Mouse (Mus musculus): ENCODE measurements at regions not wholly inside any gene's neighbourhood (a gene's known extent, or its start where the extent isn't known, plus 50 kb on each side); places are given as distances from the start of the nearest gene placed in this dataset.

DNA sequence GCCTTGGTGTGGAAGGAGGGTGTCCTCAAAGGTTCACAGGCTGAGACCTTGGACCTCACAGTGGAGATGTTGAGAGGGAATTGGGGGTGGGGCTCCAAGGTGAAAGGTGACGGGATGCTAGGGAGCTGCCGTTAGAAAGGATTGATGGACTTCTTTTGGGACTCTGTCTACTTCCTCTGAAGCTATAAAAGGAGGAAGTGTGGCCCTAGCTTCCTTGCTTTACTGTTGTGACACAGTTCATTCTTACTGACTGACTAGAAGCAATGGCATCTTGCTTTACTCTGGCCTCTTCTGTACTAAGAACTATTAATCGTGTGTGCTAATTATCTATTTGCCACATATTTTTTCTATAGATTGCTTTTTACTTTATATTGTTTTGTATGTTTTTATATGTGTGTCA, 315.8 kb downstream of the Setd4 start:
- peaks cover 3% of the 10 kb centered on the region for H3K4me1 ChIP-seq (ENCODE audit: control insufficient read depth, insufficient read depth, low read length)
- no peak overlapping the region for H3K27ac ChIP-seq (ENCODE audit: control insufficient read depth, insufficient read depth, low read depth, low read length)
- no peaks in the 10 kb centered on the region for H3K36me3 ChIP-seq (ENCODE audit: control insufficient read depth, insufficient read depth, low read length)
- no peaks in the 10 kb centered on the region for H3K27me3 ChIP-seq (ENCODE audit: control insufficient read depth, insufficient read depth, low read length)
- TF ChIP-seq POLR2A (IDR thresholded peaks at IDR 0.05; ENCODE audit: control insufficient read depth, low read depth, low read length) = no peak
- no peak for TF ChIP-seq CTCF (IDR thresholded peaks at IDR 0.05; ENCODE audit: control insufficient read depth, insufficient read depth, insufficient replicate concordance, low read depth, low read length)
- H3K4me3 ChIP-seq (ENCODE audit: control insufficient read depth, low read depth, low read length) = no peak overlapping the region

DNA sequence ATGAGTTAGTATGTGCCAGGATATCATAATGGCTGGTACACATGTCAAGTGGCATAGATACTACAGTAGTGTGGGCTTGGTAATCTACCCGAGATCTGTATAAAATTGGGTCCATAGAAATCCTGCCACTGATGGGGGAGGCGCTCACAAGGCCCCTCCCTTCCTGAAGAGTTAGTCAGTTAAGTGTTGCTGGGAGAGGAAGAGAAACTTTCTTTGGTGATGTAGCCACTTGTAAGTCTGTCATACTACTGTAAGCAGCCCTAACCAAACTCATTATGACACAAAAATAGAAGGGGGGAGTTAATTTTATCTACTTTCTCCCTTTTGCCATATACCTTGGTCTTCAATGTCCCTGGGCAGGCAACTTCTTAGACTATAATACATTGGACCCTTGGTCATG, 316.3 kb downstream of the Setd4 start:
- Histone ChIP-seq H3K4me1 (ENCODE audit: control insufficient read depth, insufficient read depth, low read length) (no peaks in the 10 kb centered on the region), H3K4me3 (ENCODE audit: control insufficient read depth, low read depth, low read length) (no peak overlapping the region), H3K27me3 (ENCODE audit: control insufficient read depth, insufficient read depth, low read length) (no peaks in the 10 kb centered on the region), H3K27ac (ENCODE audit: control insufficient read depth, insufficient read depth, low read depth, low read length) (no peak overlapping the region), H3K36me3 (ENCODE audit: control insufficient read depth, insufficient read depth, low read length) (no peaks in the 10 kb centered on the region)
- TF ChIP-seq POLR2A (IDR thresholded peaks at IDR 0.05; ENCODE audit: control insufficient read depth, low read depth, low read length) (no peak), CTCF (IDR thresholded peaks at IDR 0.05; ENCODE audit: control insufficient read depth, insufficient read depth, insufficient replicate concordance, low read depth, low read length) (no peak)

- no peak overlapping the region for H3K27ac ChIP-seq (ENCODE audit: control insufficient read depth, insufficient read depth, low read depth, low read length)
- no peaks in the 10 kb centered on the region for H3K4me1 ChIP-seq (ENCODE audit: control insufficient read depth, insufficient read depth, low read length)
- no peaks in the 10 kb centered on the region for H3K27me3 ChIP-seq (ENCODE audit: control insufficient read depth, insufficient read depth, low read length)
- H3K36me3 ChIP-seq (ENCODE audit: control insufficient read depth, insufficient read depth, low read length) = no peaks in the 10 kb centered on the region
- no peak for TF ChIP-seq CTCF (IDR thresholded peaks at IDR 0.05; ENCODE audit: control insufficient read depth, insufficient read depth, insufficient replicate concordance, low read depth, low read length)
- TF ChIP-seq POLR2A (IDR thresholded peaks at IDR 0.05; ENCODE audit: control insufficient read depth, low read depth, low read length) = no peak
- no peak overlapping the region for H3K4me3 ChIP-seq (ENCODE audit: control insufficient read depth, low read depth, low read length)
Measured at GRCm38 (mm10) chr16:93286816-93287215, 317.0 kb downstream of the Setd4 start.

- no peak overlapping the region for H3K4me3 ChIP-seq (ENCODE audit: control insufficient read depth, low read depth, low read length)
- H3K36me3 ChIP-seq (ENCODE audit: control insufficient read depth, insufficient read depth, low read length) = no peaks in the 10 kb centered on the region
- no peaks in the 10 kb centered on the region for H3K4me1 ChIP-seq (ENCODE audit: control insufficient read depth, insufficient read depth, low read length)
- TF ChIP-seq CTCF (IDR thresholded peaks at IDR 0.05; ENCODE audit: control insufficient read depth, insufficient read depth, insufficient replicate concordance, low read depth, low read length) (no peak), POLR2A (IDR thresholded peaks at IDR 0.05; ENCODE audit: control insufficient read depth, low read depth, low read length) (no peak)
- H3K27me3 ChIP-seq (ENCODE audit: control insufficient read depth, insufficient read depth, low read length) = no peaks in the 10 kb centered on the region
- H3K27ac ChIP-seq (ENCODE audit: control insufficient read depth, insufficient read depth, low read depth, low read length) = no peak overlapping the region
Measured at GRCm38 (mm10) chr16:93285191-93285590, 318.7 kb downstream of the Setd4 start.

GRCm38 (mm10) chr16:93281715-93282114, 322.1 kb downstream of the Setd4 start:
- Histone ChIP-seq H3K4me1 (ENCODE audit: control insufficient read depth, insufficient read depth, low read length) (no peaks in the 10 kb centered on the region), H3K27ac (ENCODE audit: control insufficient read depth, insufficient read depth, low read depth, low read length) (no peak overlapping the region), H3K27me3 (ENCODE audit: control insufficient read depth, insufficient read depth, low read length) (no peaks in the 10 kb centered on the region), H3K36me3 (ENCODE audit: control insufficient read depth, insufficient read depth, low read length) (no peaks in the 10 kb centered on the region), H3K4me3 (ENCODE audit: control insufficient read depth, low read depth, low read length) (no peak overlapping the region)
- TF ChIP-seq CTCF (IDR thresholded peaks at IDR 0.05; ENCODE audit: control insufficient read depth, insufficient read depth, insufficient replicate concordance, low read depth, low read length) (no peak), POLR2A (IDR thresholded peaks at IDR 0.05; ENCODE audit: control insufficient read depth, low read depth, low read length) (no peak)

DNA sequence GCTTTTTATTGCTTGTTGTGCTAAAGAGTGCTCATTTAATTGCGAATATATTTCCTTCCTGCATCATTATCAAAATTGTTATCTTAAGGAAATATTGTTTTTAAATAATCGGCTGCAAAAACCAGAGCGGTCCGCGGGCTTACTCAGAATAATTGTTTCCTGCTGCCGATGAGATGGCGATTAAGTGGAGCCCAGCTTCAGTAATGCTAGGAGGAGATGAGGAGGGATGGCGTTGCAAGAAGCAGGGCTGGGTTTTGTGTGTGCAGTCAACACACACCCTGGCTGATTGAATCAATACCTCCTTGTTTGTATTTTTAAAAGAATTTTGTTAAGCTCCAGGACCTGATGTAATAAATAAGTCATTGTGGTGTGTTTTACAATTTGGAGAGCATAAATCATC, 331.2 kb downstream of the Setd4 start:
- no peak for TF ChIP-seq CTCF (IDR thresholded peaks at IDR 0.05; ENCODE audit: control insufficient read depth, insufficient read depth, insufficient replicate concordance, low read depth, low read length)
- no peak for TF ChIP-seq POLR2A (IDR thresholded peaks at IDR 0.05; ENCODE audit: control insufficient read depth, low read depth, low read length)
- Histone ChIP-seq H3K27ac (ENCODE audit: control insufficient read depth, insufficient read depth, low read depth, low read length) (no peak overlapping the region), H3K27me3 (ENCODE audit: control insufficient read depth, insufficient read depth, low read length) (no peaks in the 10 kb centered on the region), H3K4me1 (ENCODE audit: control insufficient read depth, insufficient read depth, low read length) (peaks cover 4% of the 10 kb centered on the region), H3K4me3 (ENCODE audit: control insufficient read depth, low read depth, low read length) (no peak overlapping the region), H3K36me3 (ENCODE audit: control insufficient read depth, insufficient read depth, low read length) (no peaks in the 10 kb centered on the region)

DNA sequence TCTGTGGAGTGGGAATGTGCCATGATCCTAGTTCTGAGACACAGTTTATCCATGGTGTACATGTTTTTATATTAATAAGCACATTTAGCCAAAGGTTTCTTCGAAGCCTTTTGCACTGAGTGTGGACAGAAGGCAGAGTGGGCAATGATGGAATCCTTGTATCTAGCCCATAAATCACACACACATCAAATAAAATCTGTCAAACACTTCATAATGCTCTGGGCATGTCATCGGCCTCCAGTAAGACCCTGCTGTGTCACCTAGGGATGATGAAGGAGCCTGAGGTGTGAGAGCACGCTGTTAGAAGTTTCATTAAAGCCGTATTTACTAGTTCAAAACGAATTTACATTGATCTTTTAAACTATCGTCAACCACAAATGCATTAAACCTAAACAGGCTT, 331.7 kb downstream of the Setd4 start:
- TF ChIP-seq POLR2A (IDR thresholded peaks at IDR 0.05; ENCODE audit: control insufficient read depth, low read depth, low read length) (no peak), CTCF (IDR thresholded peaks at IDR 0.05; ENCODE audit: control insufficient read depth, insufficient read depth, insufficient replicate concordance, low read depth, low read length) (no peak)
- no peaks in the 10 kb centered on the region for H3K36me3 ChIP-seq (ENCODE audit: control insufficient read depth, insufficient read depth, low read length)
- no peak overlapping the region for H3K4me3 ChIP-seq (ENCODE audit: control insufficient read depth, low read depth, low read length)
- no peak overlapping the region for H3K27ac ChIP-seq (ENCODE audit: control insufficient read depth, insufficient read depth, low read depth, low read length)
- no peaks in the 10 kb centered on the region for H3K27me3 ChIP-seq (ENCODE audit: control insufficient read depth, insufficient read depth, low read length)
- peaks cover 4% of the 10 kb centered on the region for H3K4me1 ChIP-seq (ENCODE audit: control insufficient read depth, insufficient read depth, low read length)

DNA sequence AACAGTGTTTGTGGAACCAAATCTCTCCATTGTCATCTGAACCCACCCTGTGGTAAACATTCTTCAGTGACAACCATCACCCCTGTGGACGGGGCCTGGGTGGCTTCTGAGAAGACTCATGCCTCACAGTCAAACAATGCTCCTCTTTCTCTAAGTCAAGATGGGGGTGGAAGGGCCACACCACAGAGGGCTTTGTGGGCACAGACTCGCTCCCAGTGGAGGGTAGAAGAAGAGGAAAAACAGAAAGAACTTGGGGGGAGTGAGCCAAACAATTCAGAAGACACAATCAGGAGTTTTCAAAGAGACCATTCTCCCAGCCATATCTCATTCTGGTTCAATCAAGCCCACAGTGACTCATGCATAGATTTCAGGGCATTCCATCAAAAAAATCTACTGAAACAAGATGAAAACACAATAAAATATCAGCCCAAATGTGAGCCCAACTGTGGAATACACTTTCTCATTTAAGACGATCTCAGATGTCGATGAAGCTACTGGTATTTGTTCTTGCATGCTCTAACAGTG, 339.7 kb downstream of the Setd4 start:
- H3K27ac ChIP-seq (ENCODE audit: control insufficient read depth, insufficient read depth, low read depth, low read length) = no peak overlapping the region
- H3K4me3 ChIP-seq (ENCODE audit: control insufficient read depth, low read depth, low read length) = no peak overlapping the region; the same call in 1 of the 2 replicates
- TF ChIP-seq POLR2A (IDR thresholded peaks at IDR 0.05; ENCODE audit: control insufficient read depth, low read depth, low read length) (no peak), CTCF (IDR thresholded peaks at IDR 0.05; ENCODE audit: control insufficient read depth, insufficient read depth, insufficient replicate concordance, low read depth, low read length) (no peak)
- H3K36me3 ChIP-seq (ENCODE audit: control insufficient read depth, insufficient read depth, low read length) = no peaks in the 10 kb centered on the region
- H3K27me3 ChIP-seq (ENCODE audit: control insufficient read depth, insufficient read depth, low read length) = no peaks in the 10 kb centered on the region
- H3K4me1 ChIP-seq (ENCODE audit: control insufficient read depth, insufficient read depth, low read length) = peaks cover 2% of the 10 kb centered on the region; the same call in 1 of the 2 replicates
